8 mouse cellular contexts compared by ENCODE assay signal in the genomic region with DNA sequence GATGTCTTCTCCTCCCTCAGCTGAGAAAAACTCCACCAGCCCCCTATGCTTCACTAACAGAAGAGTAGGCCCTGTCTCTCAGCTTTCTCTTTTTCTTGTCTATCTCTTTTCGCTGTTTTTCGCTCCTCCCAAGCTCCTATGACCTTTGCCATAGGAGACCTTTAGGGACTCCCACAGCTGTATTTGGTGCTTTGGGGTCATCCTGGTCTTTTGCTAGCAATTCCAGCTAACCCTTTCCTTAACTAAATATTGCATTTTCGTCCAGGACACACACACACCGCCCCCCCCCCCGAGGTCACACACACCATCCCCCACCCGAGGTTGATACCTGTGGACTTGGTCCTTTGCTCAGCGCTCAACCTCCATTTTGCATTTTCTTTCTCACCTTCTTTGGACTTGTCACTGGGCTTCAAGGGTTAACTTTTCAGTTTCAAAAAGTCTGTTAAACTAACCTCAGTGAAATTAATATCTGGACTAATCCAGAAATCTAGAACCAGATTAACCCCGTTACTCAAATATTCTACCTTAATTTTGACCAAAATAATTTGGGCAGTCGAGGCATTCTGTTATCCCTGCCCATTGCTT. TPM values are rescaled to one million over a fixed set of nuclear protein-coding genes. Genes with fewer than 3 reads are reported as not detected.
A peak's percentile ranks its signal among the peaks of the same experiment; 100 is the strongest.
DNase-seq lines count a peak whose midpoint lies in the region; ATAC-seq and TF ChIP-seq lines count a peak whose summit lies in the region.

No protein-coding gene starts in this region.

- DNase-seq in layer of hippocampus, adult 2 months (ENCODE audit: low spot score in 2 of 2): no peak
- DNase-seq in layer of hippocampus, adult 18-20 months (ENCODE audit: low spot score in 2 of 2): no peak
- no peak for DNase-seq in embryonic facial prominence, embryonic 11.5 days (ENCODE audit: low spot score)
- DNase-seq in hindbrain, postnatal 0 days (ENCODE audit: low spot score): no peak
- DNase-seq in midbrain, postnatal 0 days (ENCODE audit: low spot score): no peak
- DNase-seq in embryo, embryonic 11 days: no peak
- no peak for DNase-seq in adrenal gland, postnatal 10 days
- no peak for DNase-seq in thymus, postnatal 25 days

- ATAC-seq in embryonic facial prominence, embryonic 11.5 days (replicated peaks; ENCODE audit: insufficient number of reproducible peaks, low FRiP score, low TSS enrichment, low read depth): no peak
- ATAC-seq in hindbrain, postnatal 0 days: no peak
- no peak for ATAC-seq in midbrain, postnatal 0 days (ENCODE audit: low FRiP score)

- H3K9ac ChIP-seq in embryonic facial prominence, embryonic 11.5 days (replicated peaks; ENCODE audit: low read length): peak overlapping the region; percentile 84
- H3K9ac ChIP-seq in hindbrain, postnatal 0 days (replicated peaks; ENCODE audit: low read length): peak overlapping the region; percentile 97
- H3K9ac ChIP-seq in midbrain, postnatal 0 days (replicated peaks; ENCODE audit: low read length, poor library complexity, severe bottlenecking): peak overlapping the region; percentile 100

- H3K27me3 ChIP-seq in embryonic facial prominence, embryonic 11.5 days (ENCODE audit: control insufficient read depth, insufficient read depth, low read length): no peaks in the 10 kb centered on the region
- H3K27me3 ChIP-seq in hindbrain, postnatal 0 days (ENCODE audit: insufficient read depth, low read length): no peaks in the 10 kb centered on the region
- H3K27me3 ChIP-seq in midbrain, postnatal 0 days (ENCODE audit: insufficient read depth, low read length): no peaks in the 10 kb centered on the region

- H3K27ac ChIP-seq in layer of hippocampus, adult 2 months: peak overlapping the region; percentile 98
- H3K27ac ChIP-seq in embryonic facial prominence, embryonic 11.5 days (replicated peaks; ENCODE audit: low read depth, low read length): no peak overlapping the region
- peak overlapping the region; percentile 93 for H3K27ac ChIP-seq in hindbrain, postnatal 0 days
- H3K27ac ChIP-seq in midbrain, postnatal 0 days (ENCODE audit: low read depth, low read length): peak overlapping the region; percentile 92

- H3K4me3 ChIP-seq in layer of hippocampus, adult 2 months: peak overlapping the region; percentile 98
- peak overlapping the region; percentile 69 for H3K4me3 ChIP-seq in embryonic facial prominence, embryonic 11.5 days (ENCODE audit: low read depth, low read length)
- H3K4me3 ChIP-seq in hindbrain, postnatal 0 days (ENCODE audit: low read length): peak overlapping the region; percentile 96
- H3K4me3 ChIP-seq in midbrain, postnatal 0 days (ENCODE audit: low read depth, low read length): peak overlapping the region; percentile 95

- H3K36me3 ChIP-seq in embryonic facial prominence, embryonic 11.5 days (replicated peaks; ENCODE audit: control insufficient read depth, insufficient read depth, low read depth, low read length): peaks cover 4% of the 10 kb centered on the region
- H3K36me3 ChIP-seq in hindbrain, postnatal 0 days (ENCODE audit: insufficient read depth, low read length): peaks cover 44% of the 10 kb centered on the region
- H3K36me3 ChIP-seq in midbrain, postnatal 0 days (ENCODE audit: insufficient read depth, low read length): peaks cover 41% of the 10 kb centered on the region

- H3K4me1 ChIP-seq in embryonic facial prominence, embryonic 11.5 days (ENCODE audit: control insufficient read depth, insufficient read depth, low read length): peaks cover 3% of the 10 kb centered on the region
- H3K4me1 ChIP-seq in hindbrain, postnatal 0 days (ENCODE audit: insufficient read depth, low read length): peaks cover 18% of the 10 kb centered on the region
- H3K4me1 ChIP-seq in midbrain, postnatal 0 days (ENCODE audit: insufficient read depth, low read length): peaks cover 17% of the 10 kb centered on the region

- 38% methylated on average over 9 of the region's 9 CpGs for WGBS in embryonic facial prominence, embryonic 11.5 days
- 26% methylated on average over 9 of the region's 9 CpGs for WGBS in hindbrain, postnatal 0 days
- WGBS in midbrain, postnatal 0 days: 32% methylated on average over 9 of the region's 9 CpGs

- no peaks in the 10 kb centered on the region for H3K9me3 ChIP-seq in embryonic facial prominence, embryonic 11.5 days (replicated peaks; ENCODE audit: control insufficient read depth, low read length)
- no peaks in the 10 kb centered on the region for H3K9me3 ChIP-seq in hindbrain, postnatal 0 days (ENCODE audit: low read length)
- no peaks in the 10 kb centered on the region for H3K9me3 ChIP-seq in midbrain, postnatal 0 days (ENCODE audit: low read length)

- peak overlapping the region; percentile 70 for H3K4me2 ChIP-seq in embryonic facial prominence, embryonic 11.5 days (ENCODE audit: low read depth, low read length)
- peak overlapping the region; percentile 91 for H3K4me2 ChIP-seq in hindbrain, postnatal 0 days (ENCODE audit: low read depth, low read length)
- H3K4me2 ChIP-seq in midbrain, postnatal 0 days (ENCODE audit: low read depth, low read length, poor library complexity, severe bottlenecking): peak overlapping the region; percentile 79

- TF ChIP-seq CTCF in layer of hippocampus, adult 2 months (conservative IDR thresholded peaks at IDR 0.05): no peak
- no peak for TF ChIP-seq CTCF in hindbrain, postnatal 0 days (IDR thresholded peaks at IDR 0.05; ENCODE audit: low read depth)
- no peak for TF ChIP-seq CTCF in midbrain, postnatal 0 days (IDR thresholded peaks at IDR 0.05)

RNA-seq across cellular contexts. Expression of a gene that starts 0.9 kb away (rescaled TPM):
- total RNA-seq in layer of hippocampus, adult 2 months (2021): 100 to 1,000 TPM; 712 to 736 TPM
- 100 to 1,000 TPM; 702 to 704 TPM for total RNA-seq in layer of hippocampus, adult 18-20 months (2021)
- polyA plus RNA-seq in embryonic facial prominence, embryonic 11.5 days (2014; fragmentation: Nextera tagmentation; extraction: Ambion mirVana): 726 and 756 TPM in 2 replicates
- 966 and 1,021 TPM in 2 replicates for total RNA-seq in hindbrain, postnatal 0 days (2014; rRNA removed)
- 1,289 and 1,346 TPM in 2 replicates for polyA plus RNA-seq in hindbrain, postnatal 0 days (2015; fragmentation: Nextera tagmentation; extraction: Ambion mirVana)
- total RNA-seq in midbrain, postnatal 0 days (2014; rRNA removed): 975 and 994 TPM in 2 replicates
- 1,551 and 1,562 TPM in 2 replicates for polyA plus RNA-seq in midbrain, postnatal 0 days (2015; fragmentation: Nextera tagmentation; extraction: Ambion mirVana)
- 100 to 1,000 TPM; 277 to 296 TPM for total RNA-seq in adrenal gland, postnatal 10 days (2021)

RNA-seq across cellular contexts. Expression of a gene that starts 12.2 kb away (rescaled TPM):
- total RNA-seq in layer of hippocampus, adult 2 months (2021): 10 to 100 TPM; 85.1 to 93.0 TPM
- total RNA-seq in layer of hippocampus, adult 18-20 months (2021): 100 to 1,000 TPM; 100 TPM
- 56.3 and 58.1 TPM in 2 replicates for polyA plus RNA-seq in embryonic facial prominence, embryonic 11.5 days (2014; fragmentation: Nextera tagmentation; extraction: Ambion mirVana)
- total RNA-seq in hindbrain, postnatal 0 days (2014; rRNA removed): 42.1 and 63.4 TPM in 2 replicates
- polyA plus RNA-seq in hindbrain, postnatal 0 days (2015; fragmentation: Nextera tagmentation; extraction: Ambion mirVana): 67.5 and 73.2 TPM in 2 replicates
- total RNA-seq in midbrain, postnatal 0 days (2014; rRNA removed): 65.3 and 76.0 TPM in 2 replicates
- 73.1 and 75.2 TPM in 2 replicates for polyA plus RNA-seq in midbrain, postnatal 0 days (2015; fragmentation: Nextera tagmentation; extraction: Ambion mirVana)
- 10 to 100 TPM; 71.2 to 78.8 TPM for total RNA-seq in adrenal gland, postnatal 10 days (2021)

RNA-seq across cellular contexts. Expression of a gene that starts 19.4 kb away (rescaled TPM):
- 10 to 100 TPM; 56.5 to 56.9 TPM for total RNA-seq in layer of hippocampus, adult 2 months (2021)
- 10 to 100 TPM; 51.9 to 55.7 TPM for total RNA-seq in layer of hippocampus, adult 18-20 months (2021)
- 37.1 and 38.5 TPM in 2 replicates for polyA plus RNA-seq in embryonic facial prominence, embryonic 11.5 days (2014; fragmentation: Nextera tagmentation; extraction: Ambion mirVana)
- 44.3 and 48.6 TPM in 2 replicates for total RNA-seq in hindbrain, postnatal 0 days (2014; rRNA removed)
- polyA plus RNA-seq in hindbrain, postnatal 0 days (2015; fragmentation: Nextera tagmentation; extraction: Ambion mirVana): 22.3 and 25.7 TPM in 2 replicates
- 44.9 and 46.3 TPM in 2 replicates for total RNA-seq in midbrain, postnatal 0 days (2014; rRNA removed)
- 24.6 and 29.5 TPM in 2 replicates for polyA plus RNA-seq in midbrain, postnatal 0 days (2015; fragmentation: Nextera tagmentation; extraction: Ambion mirVana)
- total RNA-seq in adrenal gland, postnatal 10 days (2021): 10 to 100 TPM; 38.9 to 43.5 TPM

RNA-seq across cellular contexts. Expression of a gene that starts 37.6 kb away (rescaled TPM):
- total RNA-seq in layer of hippocampus, adult 2 months (2021): 10 to 100 TPM; 48.9 to 50.4 TPM
- total RNA-seq in layer of hippocampus, adult 18-20 months (2021): 10 to 100 TPM; 54.3 to 54.7 TPM
- polyA plus RNA-seq in embryonic facial prominence, embryonic 11.5 days (2014; fragmentation: Nextera tagmentation; extraction: Ambion mirVana): 144 and 156 TPM in 2 replicates
- total RNA-seq in hindbrain, postnatal 0 days (2014; rRNA removed): 102 and 109 TPM in 2 replicates
- polyA plus RNA-seq in hindbrain, postnatal 0 days (2015; fragmentation: Nextera tagmentation; extraction: Ambion mirVana): 80.9 and 81.4 TPM in 2 replicates
- total RNA-seq in midbrain, postnatal 0 days (2014; rRNA removed): 87.2 and 96.4 TPM in 2 replicates
- polyA plus RNA-seq in midbrain, postnatal 0 days (2015; fragmentation: Nextera tagmentation; extraction: Ambion mirVana): 70.0 and 74.6 TPM in 2 replicates
- total RNA-seq in adrenal gland, postnatal 10 days (2021): 10 to 100 TPM; 56.6 to 61.4 TPM

RNA-seq across cellular contexts. Expression of a gene that starts 53.1 kb away (rescaled TPM):
- 10 to 100 TPM; 25.2 to 27.2 TPM for total RNA-seq in layer of hippocampus, adult 2 months (2021)
- 10 to 100 TPM; 21.2 to 23.7 TPM for total RNA-seq in layer of hippocampus, adult 18-20 months (2021)
- 1.4 TPM in 2 replicates for polyA plus RNA-seq in embryonic facial prominence, embryonic 11.5 days (2014; fragmentation: Nextera tagmentation; extraction: Ambion mirVana)
- total RNA-seq in hindbrain, postnatal 0 days (2014; rRNA removed): 49.9 and 60.2 TPM in 2 replicates
- polyA plus RNA-seq in hindbrain, postnatal 0 days (2015; fragmentation: Nextera tagmentation; extraction: Ambion mirVana): 32.6 and 32.8 TPM in 2 replicates
- 65.7 and 66.6 TPM in 2 replicates for total RNA-seq in midbrain, postnatal 0 days (2014; rRNA removed)
- polyA plus RNA-seq in midbrain, postnatal 0 days (2015; fragmentation: Nextera tagmentation; extraction: Ambion mirVana): 35.5 and 36.4 TPM in 2 replicates
- 1 to 10 TPM; 1.9 to 4.8 TPM for total RNA-seq in adrenal gland, postnatal 10 days (2021)
